Mouse (Mus musculus): ENCODE measurements at regions not wholly inside any gene's neighbourhood (a gene's known extent, or its start where the extent isn't known, plus 50 kb on each side); places are given as distances from the start of the nearest gene placed in this dataset.

- 93% methylated on average over 6 of the region's 6 CpGs for WGBS
- Histone ChIP-seq H3K36me3 (replicated peaks; ENCODE audit: control insufficient read depth, insufficient read depth, low read depth, low read length) (no peaks in the 10 kb centered on the region), H3K27ac (replicated peaks; ENCODE audit: low read depth, low read length) (no peak overlapping the region)
These were observed 143.6 kb upstream of the Pdzrn3 start for GRCm38 (mm10) chr6:101521316-101521715.

DNA sequence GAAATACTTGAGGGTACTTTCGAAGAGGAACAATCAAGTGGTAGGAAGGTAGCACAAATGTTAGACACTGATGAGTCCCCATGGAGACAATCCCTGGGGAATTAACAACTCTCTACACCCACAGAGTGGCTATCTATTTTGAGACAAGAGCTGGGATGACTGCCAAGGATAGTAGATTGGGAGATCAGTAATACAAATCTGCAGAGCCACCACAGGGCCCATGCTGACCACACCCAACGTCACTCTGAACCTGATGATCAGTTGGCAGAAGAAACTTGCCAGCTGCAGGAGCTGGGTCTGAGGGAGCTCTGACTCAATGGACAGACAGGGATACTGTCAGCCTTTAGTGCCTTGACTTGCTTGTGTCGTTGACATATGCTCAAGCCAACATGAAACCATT lies 143.1 kb upstream of the Pdzrn3 start:
- 85% methylated on average over 3 of the region's 3 CpGs for WGBS
- Histone ChIP-seq H3K27ac (replicated peaks; ENCODE audit: low read depth, low read length) (no peak overlapping the region), H3K9me3 (replicated peaks; ENCODE audit: control insufficient read depth, low read length) (no peaks in the 10 kb centered on the region), H3K4me3 (ENCODE audit: low read depth, low read length) (no peak overlapping the region), H3K27me3 (ENCODE audit: control insufficient read depth, insufficient read depth, low read length) (no peaks in the 10 kb centered on the region), H3K9ac (replicated peaks; ENCODE audit: low read length) (no peak overlapping the region), H3K4me2 (ENCODE audit: low read depth, low read length) (no peak overlapping the region), H3K36me3 (replicated peaks; ENCODE audit: control insufficient read depth, insufficient read depth, low read depth, low read length) (no peaks in the 10 kb centered on the region), H3K4me1 (ENCODE audit: control insufficient read depth, insufficient read depth, low read length) (no peaks in the 10 kb centered on the region; the same call in 1 of the 2 replicates)
- DNase-seq (ENCODE audit: low spot score) (no peak), ATAC-seq (replicated peaks; ENCODE audit: insufficient number of reproducible peaks, low FRiP score, low TSS enrichment, low read depth) (no peak)

More at GRCm38 (mm10) chr6:101521316-101521715, 143.6 kb upstream of the Pdzrn3 start:
- Histone ChIP-seq H3K4me3 (ENCODE audit: low read depth, low read length) (no peak overlapping the region), H3K9ac (replicated peaks; ENCODE audit: low read length) (no peak overlapping the region), H3K27me3 (ENCODE audit: control insufficient read depth, insufficient read depth, low read length) (no peaks in the 10 kb centered on the region), H3K4me2 (ENCODE audit: low read depth, low read length) (no peak overlapping the region), H3K9me3 (replicated peaks; ENCODE audit: control insufficient read depth, low read length) (no peaks in the 10 kb centered on the region), H3K4me1 (ENCODE audit: control insufficient read depth, insufficient read depth, low read length) (no peaks in the 10 kb centered on the region; the same call in 1 of the 2 replicates)
- no peak for ATAC-seq (replicated peaks; ENCODE audit: insufficient number of reproducible peaks, low FRiP score, low TSS enrichment, low read depth)
- no peak for DNase-seq (ENCODE audit: low spot score)

DNA sequence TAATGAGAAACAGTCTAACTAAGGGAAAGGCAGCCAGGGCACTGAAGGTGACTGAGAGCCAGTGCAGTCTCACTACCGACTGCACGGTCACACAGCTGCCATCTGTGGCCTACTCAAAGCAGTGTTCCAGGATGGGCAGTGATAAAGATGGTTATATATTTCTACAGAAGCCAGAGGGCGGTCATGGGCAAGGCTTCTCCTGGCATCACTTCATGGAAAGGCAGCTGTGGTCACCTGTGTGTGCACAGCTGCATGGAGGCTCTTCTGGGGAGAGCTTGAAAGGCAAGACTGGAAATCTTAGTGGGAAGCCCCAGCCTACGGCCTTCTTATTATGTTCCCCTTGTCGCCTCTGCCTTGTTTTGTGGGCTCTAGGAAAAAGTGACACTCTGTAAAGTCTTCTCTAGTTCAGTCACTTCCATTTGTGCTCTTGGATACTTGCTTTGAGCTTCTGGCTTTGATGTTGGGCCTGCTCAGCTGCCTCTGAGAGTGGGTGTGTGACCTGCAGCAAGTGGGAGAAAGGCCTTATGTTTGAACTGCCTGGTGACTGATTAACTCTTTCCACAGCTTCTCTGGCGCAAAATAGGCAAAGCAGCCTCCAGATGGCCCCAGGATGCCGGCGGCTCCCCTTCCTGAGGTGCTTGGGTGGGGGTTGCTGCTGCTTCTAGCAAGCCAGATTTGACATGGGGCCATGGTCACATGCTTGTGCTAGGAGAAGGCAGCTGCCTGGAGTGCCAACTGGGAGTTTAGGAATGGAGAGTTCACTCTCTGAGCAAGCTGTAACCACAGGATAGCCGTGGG lies 141.4 kb upstream of the Pdzrn3 start:
- Histone ChIP-seq H3K27ac (replicated peaks; ENCODE audit: low read depth, low read length) (no peak overlapping the region), H3K4me2 (ENCODE audit: low read depth, low read length) (no peak overlapping the region), H3K27me3 (ENCODE audit: control insufficient read depth, insufficient read depth, low read length) (no peaks in the 10 kb centered on the region), H3K9ac (replicated peaks; ENCODE audit: low read length) (no peak overlapping the region), H3K4me3 (ENCODE audit: low read depth, low read length) (no peak overlapping the region), H3K9me3 (replicated peaks; ENCODE audit: control insufficient read depth, low read length) (no peaks in the 10 kb centered on the region), H3K36me3 (replicated peaks; ENCODE audit: control insufficient read depth, insufficient read depth, low read depth, low read length) (no peaks in the 10 kb centered on the region), H3K4me1 (ENCODE audit: control insufficient read depth, insufficient read depth, low read length) (no peaks in the 10 kb centered on the region; the same call in 1 of the 2 replicates)
- ATAC-seq (replicated peaks; ENCODE audit: insufficient number of reproducible peaks, low FRiP score, low TSS enrichment, low read depth): no peak
- WGBS: 53% methylated on average over 9 of the region's 9 CpGs
- DNase-seq (ENCODE audit: low spot score): peak; percentile 10

DNA sequence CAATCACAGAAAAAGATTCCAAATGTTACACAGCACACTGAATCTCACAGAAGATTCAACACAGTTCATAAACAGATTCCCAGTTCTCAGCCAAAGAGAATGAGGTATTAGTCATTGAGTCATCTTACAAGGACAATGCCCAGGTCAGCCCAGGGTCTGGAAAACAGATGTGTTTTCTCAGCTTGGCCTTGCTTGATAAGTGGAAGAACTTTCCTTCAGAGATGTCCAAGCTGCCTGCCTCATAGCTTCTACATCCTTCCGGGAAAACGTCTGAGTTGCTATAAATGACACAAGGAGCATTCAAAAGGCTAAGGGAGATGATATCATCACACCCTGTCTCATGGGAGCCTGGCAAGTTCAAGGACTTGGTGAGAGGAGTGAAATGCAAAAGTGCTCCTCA lies 139.9 kb upstream of the Pdzrn3 start:
- Histone ChIP-seq H3K4me3 (ENCODE audit: low read depth, low read length) (no peak overlapping the region), H3K4me1 (ENCODE audit: control insufficient read depth, insufficient read depth, low read length) (no peaks in the 10 kb centered on the region; the same call in 1 of the 2 replicates), H3K27ac (replicated peaks; ENCODE audit: low read depth, low read length) (no peak overlapping the region), H3K9me3 (replicated peaks; ENCODE audit: control insufficient read depth, low read length) (no peaks in the 10 kb centered on the region), H3K4me2 (ENCODE audit: low read depth, low read length) (no peak overlapping the region), H3K9ac (replicated peaks; ENCODE audit: low read length) (no peak overlapping the region), H3K36me3 (replicated peaks; ENCODE audit: control insufficient read depth, insufficient read depth, low read depth, low read length) (no peaks in the 10 kb centered on the region), H3K27me3 (ENCODE audit: control insufficient read depth, insufficient read depth, low read length) (no peaks in the 10 kb centered on the region)
- 69% methylated on average over 2 of the region's 2 CpGs for WGBS
- no peak for ATAC-seq (replicated peaks; ENCODE audit: insufficient number of reproducible peaks, low FRiP score, low TSS enrichment, low read depth)
- no peak for DNase-seq (ENCODE audit: low spot score)

- WGBS: 67% methylated on average over 2 of the region's 2 CpGs
- no peak overlapping the region for H3K27ac ChIP-seq (replicated peaks; ENCODE audit: low read depth, low read length)
- H3K4me1 ChIP-seq (ENCODE audit: control insufficient read depth, insufficient read depth, low read length): no peaks in the 10 kb centered on the region
- H3K27me3 ChIP-seq (ENCODE audit: control insufficient read depth, insufficient read depth, low read length): no peaks in the 10 kb centered on the region
- DNase-seq (ENCODE audit: low spot score) (no peak), ATAC-seq (replicated peaks; ENCODE audit: insufficient number of reproducible peaks, low FRiP score, low TSS enrichment, low read depth) (no peak)
- no peaks in the 10 kb centered on the region for H3K36me3 ChIP-seq (replicated peaks; ENCODE audit: control insufficient read depth, insufficient read depth, low read depth, low read length)
- H3K4me2 ChIP-seq (ENCODE audit: low read depth, low read length): no peak overlapping the region
- H3K9ac ChIP-seq (replicated peaks; ENCODE audit: low read length): no peak overlapping the region
- H3K9me3 ChIP-seq (replicated peaks; ENCODE audit: control insufficient read depth, low read length): no peaks in the 10 kb centered on the region
- H3K4me3 ChIP-seq (ENCODE audit: low read depth, low read length): no peak overlapping the region
These were observed 136.0 kb upstream of the Pdzrn3 start for GRCm38 (mm10) chr6:101513696-101514095.

DNA sequence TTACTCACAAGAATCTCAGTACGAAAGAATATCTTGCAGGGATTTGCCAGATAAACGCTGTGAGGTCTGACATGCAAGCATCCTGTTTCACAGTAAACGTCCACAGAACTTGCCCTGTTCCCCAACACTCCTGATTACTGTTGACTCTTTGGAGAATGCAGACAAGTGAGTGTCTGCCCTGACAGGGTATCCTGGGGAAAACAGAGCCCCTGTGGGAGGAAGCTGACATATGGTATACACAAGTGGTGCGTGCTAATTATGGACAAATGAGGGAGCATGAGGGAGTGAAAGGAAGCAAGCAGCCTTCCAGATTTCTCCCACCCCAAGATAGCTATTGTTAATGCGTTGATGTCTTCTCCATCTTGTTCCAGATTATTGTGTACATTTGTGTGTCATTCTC lies 124.5 kb upstream of the Pdzrn3 start:
- Histone ChIP-seq H3K4me3 (ENCODE audit: low read depth, low read length) (no peak overlapping the region), H3K9me3 (replicated peaks; ENCODE audit: control insufficient read depth, low read length) (no peaks in the 10 kb centered on the region), H3K36me3 (replicated peaks; ENCODE audit: control insufficient read depth, insufficient read depth, low read depth, low read length) (no peaks in the 10 kb centered on the region), H3K9ac (replicated peaks; ENCODE audit: low read length) (no peak overlapping the region), H3K4me1 (ENCODE audit: control insufficient read depth, insufficient read depth, low read length) (0 out of 2 replicates have a peak, but pooled peaks cover 2% of the 10 kb centered on the region), H3K27ac (replicated peaks; ENCODE audit: low read depth, low read length) (no peak overlapping the region), H3K27me3 (ENCODE audit: control insufficient read depth, insufficient read depth, low read length) (no peaks in the 10 kb centered on the region), H3K4me2 (ENCODE audit: low read depth, low read length) (no peak overlapping the region)
- ATAC-seq (replicated peaks; ENCODE audit: insufficient number of reproducible peaks, low FRiP score, low TSS enrichment, low read depth) (no peak), DNase-seq (ENCODE audit: low spot score) (no peak)
- WGBS: 38% methylated on average over 5 of the region's 5 CpGs

GRCm38 (mm10) chr6:101501716-101502115 lies 124.0 kb upstream of the Pdzrn3 start:
- Histone ChIP-seq H3K27ac (replicated peaks; ENCODE audit: low read depth, low read length) (no peak overlapping the region), H3K27me3 (ENCODE audit: control insufficient read depth, insufficient read depth, low read length) (no peaks in the 10 kb centered on the region)
- ATAC-seq (replicated peaks; ENCODE audit: insufficient number of reproducible peaks, low FRiP score, low TSS enrichment, low read depth): no peak

DNA sequence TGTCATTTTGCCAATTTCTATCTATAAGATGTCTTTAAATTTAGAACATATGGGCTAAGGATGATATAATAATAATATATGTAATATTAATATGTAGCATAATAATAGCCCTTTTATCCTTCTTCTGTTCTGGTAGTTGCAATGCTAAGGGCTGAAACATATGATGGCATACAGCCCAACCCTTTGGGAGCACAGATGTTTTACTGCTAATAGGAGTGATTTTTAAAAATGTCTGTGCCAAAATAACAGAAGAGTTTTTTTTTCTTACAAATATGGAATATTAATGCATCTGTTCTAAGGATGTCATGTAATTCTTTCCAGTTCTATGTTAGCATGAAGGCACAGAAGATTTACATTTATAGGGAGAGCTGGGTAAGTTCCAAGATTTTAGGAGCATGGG lies 122.5 kb upstream of the Pdzrn3 start:
- Histone ChIP-seq H3K27ac (replicated peaks; ENCODE audit: low read depth, low read length) (no peak overlapping the region), H3K9ac (replicated peaks; ENCODE audit: low read length) (no peak overlapping the region), H3K27me3 (ENCODE audit: control insufficient read depth, insufficient read depth, low read length) (no peaks in the 10 kb centered on the region), H3K4me1 (ENCODE audit: control insufficient read depth, insufficient read depth, low read length) (0 out of 2 replicates have a peak, but pooled peaks cover 2% of the 10 kb centered on the region), H3K4me2 (ENCODE audit: low read depth, low read length) (no peak overlapping the region), H3K9me3 (replicated peaks; ENCODE audit: control insufficient read depth, low read length) (no peaks in the 10 kb centered on the region), H3K36me3 (replicated peaks; ENCODE audit: control insufficient read depth, insufficient read depth, low read depth, low read length) (no peaks in the 10 kb centered on the region), H3K4me3 (ENCODE audit: low read depth, low read length) (no peak overlapping the region)
- ATAC-seq (replicated peaks; ENCODE audit: insufficient number of reproducible peaks, low FRiP score, low TSS enrichment, low read depth) (no peak), DNase-seq (ENCODE audit: low spot score) (no peak)

More at GRCm38 (mm10) chr6:101501716-101502115, 124.0 kb upstream of the Pdzrn3 start:
- Histone ChIP-seq H3K4me3 (ENCODE audit: low read depth, low read length) (no peak overlapping the region), H3K9ac (replicated peaks; ENCODE audit: low read length) (no peak overlapping the region), H3K36me3 (replicated peaks; ENCODE audit: control insufficient read depth, insufficient read depth, low read depth, low read length) (no peaks in the 10 kb centered on the region), H3K9me3 (replicated peaks; ENCODE audit: control insufficient read depth, low read length) (no peaks in the 10 kb centered on the region), H3K4me2 (ENCODE audit: low read depth, low read length) (no peak overlapping the region), H3K4me1 (ENCODE audit: control insufficient read depth, insufficient read depth, low read length) (0 out of 2 replicates have a peak, but pooled peaks cover 2% of the 10 kb centered on the region)
- no peak for DNase-seq (ENCODE audit: low spot score)
- 61% methylated on average over 4 of the region's 4 CpGs for WGBS
